Mouse (Mus musculus): ENCODE results near the gene Chrdl2.

DNA sequence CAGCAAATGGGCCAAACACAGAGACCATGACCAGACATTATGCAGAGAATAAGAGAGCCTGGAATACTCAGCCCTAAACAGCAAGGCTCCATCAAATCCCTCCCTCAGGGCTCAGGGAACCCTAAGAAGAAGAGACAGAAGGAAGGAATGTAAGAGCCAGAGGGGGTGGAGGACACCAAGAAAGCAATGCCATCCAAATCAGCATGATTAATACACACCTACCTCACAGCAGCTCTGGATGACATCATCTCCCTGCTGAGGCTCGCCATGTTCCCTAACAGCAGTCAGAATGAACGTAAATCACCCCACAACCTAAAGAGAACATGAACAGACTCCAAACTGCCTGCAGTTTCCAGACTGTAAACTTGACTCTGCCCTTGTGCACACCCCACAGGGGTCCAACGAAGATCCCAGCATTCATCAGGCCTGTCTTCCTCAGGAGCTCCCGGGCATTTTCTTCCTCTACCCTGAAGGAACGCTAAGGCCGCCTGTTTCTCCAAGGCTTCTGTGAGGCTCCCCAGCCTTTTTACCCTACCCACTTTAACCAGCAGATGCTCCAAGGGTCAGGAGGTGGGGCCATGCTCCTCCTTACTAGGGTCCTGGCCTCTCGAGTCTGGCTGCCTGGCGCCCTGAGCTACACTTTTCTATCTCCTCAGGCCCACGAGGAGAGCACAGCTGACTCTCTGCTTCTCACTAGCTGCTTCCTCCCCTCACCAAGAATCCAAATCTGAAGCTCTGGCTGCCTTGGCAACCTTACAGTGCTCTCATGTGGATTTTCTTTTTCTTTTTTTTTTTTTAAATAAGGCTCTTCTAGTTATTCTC lies 40.7 kb upstream of the Chrdl2 start:
- no peak for TF ChIP-seq ZC3H11A (IDR thresholded peaks at IDR 0.05; ENCODE audit: borderline replicate concordance, low read depth, low read length)
- TF ChIP-seq CHD2 (IDR thresholded peaks at IDR 0.05; ENCODE audit: low read depth, low read length): no peak
- no peak for TF ChIP-seq MAFK (IDR thresholded peaks at IDR 0.05; ENCODE audit: insufficient read depth, low read depth, low read length)
- no peak for TF ChIP-seq HCFC1 (IDR thresholded peaks at IDR 0.05; ENCODE audit: borderline replicate concordance, insufficient read depth, low read length)

Measured in ES-E14 (cell line).